Mouse (Mus musculus) G1E-ER4 (cell line): ENCODE measurements around the gene Ntn5. TPM values are rescaled to one million over a fixed set of nuclear protein-coding genes. Genes with fewer than 3 reads are reported as not detected.

Experiments used
- GATA1 ChIP-seq: IDR thresholded peaks from one replicate; pipeline ENCODE4 v1.8.0; 2012; ENCODE audit warnings: low read length, inconsistent platforms
- polyA plus RNA-seq: library from polyadenylated mRNA; stranded (reverse); fragments of >175 nt; gene quantifications from 2 replicates; pipeline ENCODE4 v1.2.3, GENCODE M21; 2012

Gene Ntn5
- 0.11 TPM in 1 of 2 replicates, not detected in the other for polyA plus RNA-seq

GRCm38 (mm10) chr7:45683396-45684050 is at the start of gene Ntn5:
Ntn5 (plus strand) TSS chr7:45684022.
- TF ChIP-seq GATA1 = no peak

- no peak for TF ChIP-seq GATA1
These were observed 48.7 kb upstream of the Ntn5 start for GRCm38 (mm10) chr7:45634946-45635681.

DNA sequence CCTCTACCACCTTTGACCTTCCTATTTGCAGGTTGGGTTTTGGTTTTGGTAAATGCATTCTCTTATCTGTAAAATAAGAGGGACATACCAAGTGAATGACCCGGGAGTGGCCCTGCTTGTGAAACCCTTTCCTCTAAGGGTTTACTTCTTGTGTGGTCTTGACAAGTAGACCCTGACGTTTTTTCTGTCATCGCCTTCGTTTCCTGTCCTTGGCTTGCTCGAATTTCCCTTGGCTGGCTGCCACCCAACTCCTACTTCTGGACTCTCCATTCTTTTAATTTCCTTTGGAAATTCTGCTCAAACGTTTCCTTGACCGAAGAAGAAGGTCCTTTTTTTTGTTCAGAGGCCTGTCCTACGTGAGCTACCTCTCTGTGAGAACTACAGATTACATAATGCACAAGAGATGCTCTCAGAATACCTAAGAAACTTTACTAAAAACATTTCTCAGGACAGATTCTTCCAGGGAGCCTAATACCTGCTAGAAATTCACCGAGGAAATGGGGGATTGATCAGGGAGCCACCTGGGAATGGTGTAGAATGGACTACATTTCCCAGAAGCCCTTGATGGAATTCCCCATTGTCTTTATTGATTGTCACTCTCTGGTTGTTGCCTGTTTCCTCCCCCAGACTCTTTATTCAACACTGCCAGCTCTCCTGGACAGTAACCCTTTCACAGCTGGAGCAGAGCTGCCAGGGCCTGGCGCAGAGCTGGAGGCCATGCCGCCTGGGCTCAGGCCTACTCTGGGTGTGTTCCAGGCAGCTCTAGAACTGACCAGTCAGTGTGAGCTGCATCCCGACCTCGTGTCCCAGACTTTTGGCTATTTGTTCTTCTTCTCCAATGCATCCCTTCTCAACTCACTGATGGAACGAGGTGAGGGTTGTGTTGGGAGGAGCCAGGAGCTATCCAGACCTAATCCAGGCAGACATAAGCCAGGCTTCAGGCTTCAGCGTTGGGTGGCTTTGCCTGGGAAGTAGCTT is 47.8 kb upstream of the Ntn5 start:
- no peak for TF ChIP-seq GATA1

DNA sequence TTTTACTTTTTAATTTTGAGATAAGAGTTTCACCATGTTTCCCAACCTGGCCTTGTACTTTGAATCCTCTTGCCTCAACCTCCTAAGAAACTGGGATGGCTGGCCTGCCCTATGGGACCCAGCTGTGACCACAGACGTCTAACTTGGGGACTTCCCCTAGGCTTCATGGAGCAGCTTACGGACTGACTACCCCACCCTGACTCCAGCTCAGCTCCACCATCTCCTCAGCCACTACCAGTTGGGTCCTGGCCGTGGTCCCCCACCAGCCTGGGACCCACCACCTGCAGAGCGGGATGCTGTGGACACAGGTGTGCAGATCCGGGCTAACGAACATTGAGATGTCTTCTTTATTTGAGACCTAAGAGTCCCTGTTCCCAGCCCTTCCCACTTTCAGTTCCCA is 46.1 kb upstream of the Ntn5 start:
- TF ChIP-seq GATA1 = no peak

DNA sequence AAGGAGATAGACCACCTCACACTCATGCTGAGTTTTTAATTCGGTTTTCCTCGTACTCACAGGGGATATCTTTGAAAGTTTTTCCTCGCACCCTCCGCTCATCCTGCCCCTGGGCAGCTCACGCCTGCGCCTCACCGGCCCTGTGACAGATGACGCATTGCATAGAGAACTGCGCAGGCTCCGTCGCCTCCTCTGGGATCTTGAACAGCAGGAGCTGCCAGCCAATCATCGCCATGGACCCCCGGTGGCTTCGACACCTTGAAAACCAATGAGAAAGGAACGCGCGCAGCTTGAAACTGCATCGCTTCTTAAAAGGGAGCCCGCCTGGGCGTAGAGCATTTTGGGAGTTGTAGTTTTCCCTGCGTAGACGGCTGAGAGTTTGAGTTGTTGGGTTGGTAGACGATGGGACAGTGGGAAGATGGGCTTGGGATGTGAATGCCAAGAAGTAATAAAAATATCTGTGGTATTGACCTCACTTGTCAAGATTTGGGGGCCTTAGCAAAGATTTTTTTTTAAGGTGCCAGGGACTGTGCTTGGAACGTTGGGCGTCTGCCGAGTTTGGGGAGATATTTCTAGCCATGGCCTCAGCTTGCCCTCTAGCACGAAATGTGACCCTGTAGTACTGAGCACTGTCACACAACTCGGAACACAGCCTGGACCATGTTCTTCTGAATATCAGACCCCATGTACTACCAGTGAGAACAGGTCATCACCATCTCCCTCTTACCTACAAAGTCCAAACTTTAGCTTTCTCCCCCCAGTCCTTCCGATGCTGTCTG is 45.0 kb upstream of the Ntn5 start:
- no peak for TF ChIP-seq GATA1

DNA sequence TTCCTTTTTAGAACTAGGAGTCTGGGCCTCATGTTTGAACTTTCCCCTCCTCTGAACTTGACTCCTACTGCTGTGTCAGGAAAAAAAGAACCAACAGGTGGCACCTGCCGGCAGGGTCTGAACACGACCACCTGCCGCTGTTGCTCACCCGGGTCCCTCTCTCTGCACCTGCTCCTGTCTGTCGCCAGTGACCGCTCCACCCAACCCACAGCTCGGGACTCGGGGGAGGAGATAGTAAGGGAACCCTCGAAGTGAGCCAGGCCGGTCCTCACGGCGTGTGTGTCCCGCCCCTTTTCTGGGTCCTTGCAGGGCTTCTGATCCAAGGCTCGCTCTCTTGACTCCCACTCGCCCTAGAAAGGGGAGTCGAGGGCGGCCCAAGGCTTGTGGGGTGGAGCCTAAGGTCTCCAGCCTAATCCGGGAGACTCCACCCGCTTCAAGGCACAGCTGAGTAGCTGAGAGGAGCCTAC is 44.2 kb upstream of the Ntn5 start, which contains the start of gene Mamstr:
TSS of gene Mamstr (plus strand) at position 417 of the 467 bp plus-strand sequence.
- TF ChIP-seq GATA1 = no peak

DNA sequence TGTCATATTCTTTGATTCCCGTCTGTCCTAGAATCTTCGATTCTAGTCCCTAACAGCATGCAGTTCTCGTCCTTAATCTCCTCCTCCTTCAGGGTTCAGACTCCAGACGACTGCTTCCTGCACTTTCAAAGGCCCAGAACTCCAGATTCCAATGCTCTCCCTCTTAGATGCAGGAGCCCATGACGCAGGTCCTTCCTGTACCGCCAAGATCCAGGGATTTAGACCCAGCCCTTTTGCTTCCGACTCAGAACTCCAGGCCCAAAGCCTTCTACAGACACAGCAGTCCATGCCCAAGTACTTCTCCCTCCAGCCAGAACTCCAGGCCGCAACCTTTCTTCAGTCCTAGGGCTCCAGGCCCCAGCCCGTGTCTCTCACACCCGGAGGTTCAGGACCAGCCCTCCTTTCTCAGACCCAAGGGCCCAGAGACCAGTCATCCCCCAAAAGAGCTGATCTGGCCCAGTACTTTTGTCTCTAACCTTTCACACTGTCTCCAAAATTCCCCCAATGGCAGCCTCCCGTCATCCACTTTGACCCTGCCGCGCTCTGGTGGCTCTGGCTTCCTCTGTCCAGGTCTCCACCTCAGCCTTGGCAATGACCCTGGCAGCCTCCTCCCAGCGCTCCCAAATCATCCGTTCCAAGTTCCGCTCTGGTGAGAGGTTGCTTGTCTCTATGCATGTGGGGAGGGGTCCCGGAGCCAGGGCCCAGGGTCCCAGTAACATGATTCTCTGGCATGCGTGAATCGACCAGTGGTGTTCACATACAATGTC is 43.4 kb upstream of the Ntn5 start:
- TF ChIP-seq GATA1 = no peak

DNA sequence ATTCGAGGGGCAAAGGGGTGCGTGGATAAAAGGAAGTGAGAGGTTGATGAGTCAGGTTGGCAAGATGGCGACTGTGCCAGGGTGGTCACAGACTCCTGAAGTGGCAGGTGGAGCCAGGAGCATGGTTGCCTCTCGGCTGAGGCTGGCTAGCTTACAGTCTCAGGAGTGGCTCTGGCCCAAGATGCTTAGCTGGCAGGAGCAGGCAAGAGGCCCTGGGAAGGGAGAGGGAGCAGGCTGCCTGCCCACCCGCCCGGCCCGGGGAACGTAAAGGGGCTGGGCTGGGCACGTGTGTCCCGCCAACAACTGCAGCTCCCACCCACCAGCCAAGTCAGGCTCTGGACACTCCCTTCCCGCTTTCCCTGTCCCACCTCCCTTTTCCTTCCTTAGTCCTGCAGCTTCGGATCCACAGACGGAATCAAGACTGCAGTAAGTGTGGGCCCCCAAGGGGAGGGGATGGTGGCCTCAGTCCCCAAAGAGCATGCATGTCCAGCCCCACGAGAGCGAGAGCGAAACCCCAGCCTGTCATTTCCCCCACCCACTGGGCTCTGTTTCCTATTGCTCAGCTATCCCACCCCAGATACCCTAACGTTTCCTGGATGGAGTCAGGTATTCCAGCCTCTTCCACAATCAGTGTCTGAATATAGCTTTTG is 42.3 kb upstream of the Ntn5 start:
- TF ChIP-seq GATA1 = no peak

GRCm38 (mm10) chr7:45642083-45642482 is 41.7 kb upstream of the Ntn5 start:
- no peak for TF ChIP-seq GATA1

DNA sequence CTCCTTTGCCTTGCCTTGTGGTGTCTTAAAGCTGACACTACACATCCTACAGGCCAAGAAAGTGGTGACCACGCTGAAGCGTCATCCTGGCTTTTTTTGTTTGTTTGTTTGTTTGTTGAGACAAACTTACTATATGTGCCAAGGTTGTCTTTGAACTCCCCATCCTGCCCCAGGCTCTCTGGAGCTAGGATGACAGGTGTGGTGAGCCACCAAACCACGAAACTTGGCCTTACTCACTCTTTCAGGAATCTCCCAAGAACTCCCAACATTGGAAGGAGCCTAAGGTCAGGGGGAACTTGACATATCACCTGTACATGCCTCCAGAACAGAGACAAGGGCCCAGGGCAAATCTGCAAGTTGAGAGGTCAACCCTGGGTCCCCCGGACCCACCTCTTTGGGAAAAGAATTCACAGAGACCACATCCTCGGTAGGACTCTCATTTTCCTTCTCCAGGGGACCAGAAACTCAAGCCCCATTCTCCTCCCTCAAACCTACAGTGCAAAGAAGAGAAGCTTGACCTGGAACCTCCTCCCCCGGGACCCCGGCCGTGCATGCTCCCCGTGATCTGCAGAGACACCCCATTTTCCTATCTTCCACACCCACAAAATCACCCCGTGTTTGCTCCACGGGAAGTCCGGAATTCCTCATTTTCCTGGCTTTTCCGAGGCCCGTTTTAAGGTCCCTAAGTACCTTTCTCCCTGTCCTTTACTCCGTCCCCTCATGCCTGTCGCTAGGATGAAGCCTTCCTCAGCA is 41.1 kb upstream of the Ntn5 start:
- no peak for TF ChIP-seq GATA1

DNA sequence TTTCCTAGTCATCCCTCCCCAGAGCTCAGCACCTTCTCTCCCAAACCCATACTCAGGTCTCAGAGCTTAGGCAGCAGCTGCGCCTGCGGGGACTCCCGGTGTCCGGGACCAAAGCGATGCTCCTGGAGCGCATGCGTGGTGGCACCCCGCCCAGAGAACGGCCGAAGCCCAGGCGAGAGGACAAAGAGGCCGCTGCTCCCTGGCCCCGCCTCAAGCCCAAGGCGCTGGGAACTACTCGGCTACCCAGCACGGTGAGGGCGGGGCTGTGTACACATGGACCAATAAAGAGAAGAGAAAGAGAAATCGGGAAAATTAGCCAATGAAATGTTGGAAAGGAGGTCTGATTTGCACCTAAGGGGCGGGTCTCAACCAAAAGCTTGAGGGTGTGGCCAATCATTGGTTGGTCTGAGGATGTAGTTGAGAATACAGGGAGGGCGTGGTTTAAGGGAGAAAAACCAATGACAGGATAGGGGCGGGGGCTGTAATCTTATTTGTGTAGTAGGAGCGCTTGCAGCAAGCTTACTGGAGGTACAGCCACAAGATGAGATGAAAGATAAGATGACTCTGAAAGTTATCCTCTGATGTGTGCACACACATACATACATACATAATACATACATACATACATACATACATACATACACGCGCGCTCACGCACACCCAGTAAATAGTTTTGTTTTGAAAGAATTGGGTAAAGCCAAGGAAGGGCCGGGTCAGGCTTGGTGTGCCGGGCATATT is 40.2 kb upstream of the Ntn5 start:
- TF ChIP-seq GATA1 = no peak

DNA sequence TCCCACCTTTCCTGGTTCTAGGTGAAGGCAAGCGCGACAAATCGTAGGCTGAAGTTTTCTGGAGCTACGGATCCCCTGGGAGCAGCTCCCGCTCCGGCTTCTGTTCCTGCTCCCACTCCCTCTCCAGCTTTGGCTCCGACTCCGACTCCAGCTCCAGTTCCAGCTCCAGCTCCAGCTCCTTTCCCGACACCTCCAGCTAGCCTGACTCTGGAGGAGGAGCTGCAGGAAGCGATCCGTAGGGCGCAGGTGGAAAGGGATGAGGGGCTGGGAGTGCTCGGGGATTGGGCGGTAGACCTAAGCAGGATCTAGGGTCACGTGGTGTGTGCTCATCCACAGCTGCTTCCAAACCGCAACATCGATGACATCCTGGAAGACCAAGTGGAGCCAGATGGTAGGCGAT is 39.6 kb upstream of the Ntn5 start:
- TF ChIP-seq GATA1 = no peak
